Comparison of ENCODE assay signal across 26 mouse cellular contexts in the genomic region with DNA sequence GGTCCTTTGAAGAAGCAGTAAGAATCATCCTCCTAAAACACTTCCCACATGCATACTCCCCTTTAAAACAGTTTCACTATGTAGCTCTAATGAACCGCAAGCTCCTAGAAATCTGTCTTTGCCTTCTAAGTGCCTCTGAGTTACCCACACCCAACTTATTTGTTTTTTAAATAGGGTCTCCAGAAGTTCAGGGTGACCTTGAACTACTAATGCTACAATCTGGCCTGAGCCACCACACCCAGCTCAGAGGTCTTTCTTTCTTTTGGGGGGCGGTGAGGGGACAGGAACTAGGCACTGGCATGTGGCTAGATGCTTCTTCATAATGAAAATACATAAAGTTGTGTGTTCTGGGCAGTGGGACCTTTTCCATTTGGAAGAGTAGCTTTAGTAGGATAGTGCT. TPM values are rescaled to one million over a fixed set of nuclear protein-coding genes. Genes with fewer than 3 reads are reported as not detected.
DNase-seq lines count a peak whose midpoint lies in the region; ATAC-seq and TF ChIP-seq lines count a peak whose summit lies in the region.
"Had no signal": no experiment of that assay in that cellular context is flagged by ENCODE, and none has a peak within 500 bp of the region (broad histone marks: within the 10 kb centered on the region; RNA-seq: fewer than 3 reads in every experiment).

No protein-coding gene starts in this region.

- 97% methylated on average over 2 of the region's 2 CpGs for WGBS in cerebellum, adult 2 months
- 78% methylated on average over 2 of the region's 2 CpGs for WGBS in liver, embryonic 12.5 days (ENCODE audit: insufficient replicate concordance)

- no peak for DNase-seq in cerebellum, adult 2 months
- DNase-seq in cerebellum, postnatal 14 days = no peak
- DNase-seq in ES-CJ7 (ENCODE audit: low read depth, low spot score) = peak; percentile 68
- DNase-seq in R1 (ENCODE audit: low read depth, low spot score) = peak; percentile 59
- DNase-seq in kidney, adult 9 months = no peak
- no peak for DNase-seq in Muller cell, postnatal 12 days (ENCODE audit: inconsistent ontology term)
- DNase-seq: adrenal gland, adult 2 months; adrenal gland, postnatal 10 days; adrenal gland, postnatal 25 days; B cell, adult 2 months; cerebellum, adult 11 months; cerebellum, adult 18-20 months; cerebellum, adult 9-10 months; cerebellum, postnatal 10 days; cerebellum, postnatal 36 days; embryo, embryonic 11 days had no signal

- H3K4me1 ChIP-seq in cerebellum, adult 2 months (ENCODE audit: control insufficient read depth, insufficient read depth, low read length) = peaks cover 21% of the 10 kb centered on the region
- no peaks in the 10 kb centered on the region for H3K4me1 ChIP-seq in liver, embryonic 12.5 days
- H3K4me1 ChIP-seq: embryonic facial prominence, embryonic 13.5 days; embryonic facial prominence, embryonic 15.5 days; forebrain, embryonic 12.5 days had no signal

- no peak for TF ChIP-seq POLR2A in cerebellum, adult 2 months (IDR thresholded peaks at IDR 0.05; ENCODE audit: borderline replicate concordance, insufficient read depth, low read length)

- no peaks in the 10 kb centered on the region for H3K36me3 ChIP-seq in liver, embryonic 12.5 days
- H3K36me3 ChIP-seq: embryonic facial prominence, embryonic 15.5 days had no signal

- no peak overlapping the region for H3K4me3 ChIP-seq in cerebellum, adult 2 months (replicated peaks; ENCODE audit: insufficient read depth, low read depth, low read length)
- no peak overlapping the region for H3K4me3 ChIP-seq in liver, embryonic 12.5 days
- H3K4me3 ChIP-seq: embryonic facial prominence, embryonic 13.5 days; embryonic facial prominence, embryonic 15.5 days; erythroblast, embryonic 14.5 days; forebrain, embryonic 10.5 days; forebrain, embryonic 12.5 days had no signal

- H3K27me3 ChIP-seq in cerebellum, adult 2 months (ENCODE audit: control insufficient read depth, insufficient read depth, low read length) = no peaks in the 10 kb centered on the region
- peaks cover 39% of the 10 kb centered on the region for H3K27me3 ChIP-seq in liver, embryonic 12.5 days (replicated peaks)
- H3K27me3 ChIP-seq: CH12.LX; embryonic facial prominence, embryonic 15.5 days; forebrain, embryonic 12.5 days had no signal

- no peak for TF ChIP-seq CTCF in cerebellum, adult 2 months (IDR thresholded peaks at IDR 0.05; ENCODE audit: borderline replicate concordance, insufficient read depth, low read depth, low read length)

- no peak overlapping the region for H3K4me2 ChIP-seq in liver, embryonic 12.5 days
- H3K4me2 ChIP-seq: embryonic facial prominence, embryonic 13.5 days; embryonic facial prominence, embryonic 15.5 days; forebrain, embryonic 12.5 days had no signal

- H3K27ac ChIP-seq in cerebellum, adult 2 months (ENCODE audit: insufficient read depth, low read length) = peak overlapping the region; percentile 75
- H3K27ac ChIP-seq in liver, embryonic 12.5 days = no peak overlapping the region
- H3K27ac ChIP-seq: embryonic facial prominence, embryonic 13.5 days; embryonic facial prominence, embryonic 15.5 days; forebrain, embryonic 10.5 days; forebrain, embryonic 12.5 days had no signal

- ATAC-seq in liver, embryonic 12.5 days = no peak
- ATAC-seq: forebrain, embryonic 16.5 days had no signal

- H3K9ac ChIP-seq in liver, embryonic 12.5 days = no peak overlapping the region
- H3K9ac ChIP-seq: embryonic facial prominence, embryonic 13.5 days; embryonic facial prominence, embryonic 15.5 days; forebrain, embryonic 12.5 days had no signal

- H3K9me3 ChIP-seq in liver, embryonic 12.5 days (replicated peaks) = no peaks in the 10 kb centered on the region
- H3K9me3 ChIP-seq: embryonic facial prominence, embryonic 13.5 days; embryonic facial prominence, embryonic 15.5 days; forebrain, embryonic 10.5 days; forebrain, embryonic 12.5 days; G1E had no signal

RNA-seq across cellular contexts. Expression of a gene that starts 10.7 kb away (rescaled TPM):
- polyA plus RNA-seq in cerebellum, adult 2 months (2012; rRNA removed) = 161 and 176 TPM in 2 replicates
- polyA plus RNA-seq in liver, embryonic 12.5 days (2016; fragmentation: Nextera tagmentation; extraction: Ambion mirVana) = 162 and 173 TPM in 2 replicates

RNA-seq across cellular contexts. Expression of a gene that starts 10.8 kb away (rescaled TPM):
- polyA plus RNA-seq in cerebellum, adult 2 months (2012; rRNA removed) = 811 and 886 TPM in 2 replicates
- polyA plus RNA-seq in liver, embryonic 12.5 days (2016; fragmentation: Nextera tagmentation; extraction: Ambion mirVana) = 141 TPM in 2 replicates

RNA-seq across cellular contexts. Expression of a gene that starts 23.3 kb away (rescaled TPM):
- 14.2 and 17.3 TPM in 2 replicates for polyA plus RNA-seq in cerebellum, adult 2 months (2012; rRNA removed)
- polyA plus RNA-seq in liver, embryonic 12.5 days (2016; fragmentation: Nextera tagmentation; extraction: Ambion mirVana) = 0.89 and 1.2 TPM in 2 replicates
- polyA plus RNA-seq: erythroblast, embryonic 14.5 days; G1E had no signal

RNA-seq across cellular contexts. Expression of a gene that starts 27.3 kb away (rescaled TPM):
- 54.6 and 56.6 TPM in 2 replicates for polyA plus RNA-seq in cerebellum, adult 2 months (2012; rRNA removed)
- 0.14 and 0.25 TPM in 2 replicates for polyA plus RNA-seq in liver, embryonic 12.5 days (2016; fragmentation: Nextera tagmentation; extraction: Ambion mirVana)
- polyA plus RNA-seq: erythroblast, embryonic 14.5 days had no signal

RNA-seq across cellular contexts. Expression of a gene that starts 40.6 kb away (rescaled TPM):
- 27.7 and 32.5 TPM in 2 replicates for polyA plus RNA-seq in cerebellum, adult 2 months (2012; rRNA removed)
- polyA plus RNA-seq in liver, embryonic 12.5 days (2016; fragmentation: Nextera tagmentation; extraction: Ambion mirVana) = 0.17 and 0.28 TPM in 2 replicates
- polyA plus RNA-seq: CD4-positive, CD25-positive, alpha-beta regulatory T cell, adult 4 months; erythroblast, embryonic 14.5 days; forebrain, embryonic 10.5 days had no signal

Comparison
In these comparisons a context has a peak if more than half of its experiments do, and no peak if none do; other contexts are left out.
1. DNase-seq: peak in ES-CJ7 (single experiment) and R1 (single experiment); none in cerebellum, adult 2 months (0 of 2), cerebellum, postnatal 14 days (0 of 2), kidney, adult 9 months (single experiment) and Muller cell, postnatal 12 days (single experiment).